Mouse (Mus musculus): Measurements from ENCODE around the gene Meis1.

Meis1 gene

GRCm38 (mm10) chr11:19014441-19015161, 4.2 kb downstream of the Meis1 start:
- peak; percentile 14 for DNase-seq

DNA sequence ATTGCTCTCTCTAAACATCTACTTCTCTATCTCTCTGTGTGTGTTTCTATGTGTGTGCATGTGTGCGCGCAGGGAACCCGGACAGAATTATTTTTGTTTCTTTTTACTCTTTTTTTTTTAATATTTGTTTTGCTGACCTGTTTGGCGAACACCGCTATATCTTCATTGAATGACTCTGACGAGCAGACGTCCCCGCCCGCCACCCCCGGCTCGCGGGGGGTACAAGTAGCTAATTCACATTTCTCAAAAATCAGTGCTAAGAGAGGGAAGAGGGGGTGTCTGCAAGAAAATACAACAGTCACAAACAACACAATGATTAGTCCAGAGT, 4.7 kb downstream of the Meis1 start:
- DNase-seq = no peak

GRCm38 (mm10) chr11:19013141-19014112, 5.4 kb downstream of the Meis1 start:
- DNase-seq = no peak

DNA sequence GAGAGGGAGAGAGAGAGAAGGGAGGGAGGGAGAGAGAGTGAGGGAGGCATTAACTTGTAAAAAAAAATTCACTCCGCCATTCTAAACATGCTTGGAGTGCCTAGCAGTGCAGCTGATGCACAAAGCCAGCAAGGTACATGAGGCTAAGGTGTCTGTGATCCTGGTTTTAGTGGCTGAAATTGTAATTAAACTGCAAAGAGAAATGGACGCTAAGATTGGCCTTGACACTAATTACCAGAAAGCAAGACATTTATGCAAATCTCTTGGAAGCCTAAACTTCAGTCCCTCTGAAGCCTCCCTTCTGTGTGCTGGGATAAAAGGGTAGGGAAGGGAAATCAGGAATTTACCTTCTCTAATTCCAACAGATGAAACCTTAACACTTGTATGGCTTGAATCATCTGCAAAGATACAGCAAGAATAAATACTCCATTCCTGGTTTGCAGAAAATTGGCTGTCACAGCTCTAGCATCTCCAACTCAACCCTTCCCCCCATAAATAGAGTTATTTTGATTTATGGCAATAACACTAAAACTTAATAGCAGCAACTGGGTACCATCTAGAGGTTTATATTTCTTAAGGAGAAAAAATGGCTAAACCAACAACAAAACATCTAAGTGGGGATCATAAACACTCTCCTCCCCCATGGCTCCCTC, 6.2 kb downstream of the Meis1 start:
- DNase-seq = no peak

DNA sequence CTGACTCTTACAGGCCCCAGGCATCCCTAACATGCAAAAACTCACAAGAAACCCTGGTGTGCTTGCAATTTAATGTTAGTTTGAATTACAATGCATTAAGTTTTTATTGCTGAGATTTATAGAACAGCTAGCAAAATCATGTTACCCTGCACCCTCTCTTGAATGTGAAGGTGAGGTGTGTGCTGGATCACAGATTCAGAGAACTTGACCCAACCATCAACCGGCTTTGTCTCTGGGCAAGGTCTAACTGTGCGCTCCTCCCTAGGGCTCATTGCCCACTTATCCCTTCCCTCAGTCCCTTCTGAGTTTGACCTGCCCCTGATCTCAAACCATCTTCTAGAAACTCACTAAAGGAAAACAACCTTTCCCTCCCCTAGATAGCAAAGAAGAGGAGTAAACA, 6.8 kb downstream of the Meis1 start:
- no peak for DNase-seq

- DNase-seq = no peak
These were observed 7.5 kb downstream of the Meis1 start for GRCm38 (mm10) chr11:19011108-19011805.

GRCm38 (mm10) chr11:19010396-19010811, 8.4 kb downstream of the Meis1 start:
- DNase-seq = no peak

DNA sequence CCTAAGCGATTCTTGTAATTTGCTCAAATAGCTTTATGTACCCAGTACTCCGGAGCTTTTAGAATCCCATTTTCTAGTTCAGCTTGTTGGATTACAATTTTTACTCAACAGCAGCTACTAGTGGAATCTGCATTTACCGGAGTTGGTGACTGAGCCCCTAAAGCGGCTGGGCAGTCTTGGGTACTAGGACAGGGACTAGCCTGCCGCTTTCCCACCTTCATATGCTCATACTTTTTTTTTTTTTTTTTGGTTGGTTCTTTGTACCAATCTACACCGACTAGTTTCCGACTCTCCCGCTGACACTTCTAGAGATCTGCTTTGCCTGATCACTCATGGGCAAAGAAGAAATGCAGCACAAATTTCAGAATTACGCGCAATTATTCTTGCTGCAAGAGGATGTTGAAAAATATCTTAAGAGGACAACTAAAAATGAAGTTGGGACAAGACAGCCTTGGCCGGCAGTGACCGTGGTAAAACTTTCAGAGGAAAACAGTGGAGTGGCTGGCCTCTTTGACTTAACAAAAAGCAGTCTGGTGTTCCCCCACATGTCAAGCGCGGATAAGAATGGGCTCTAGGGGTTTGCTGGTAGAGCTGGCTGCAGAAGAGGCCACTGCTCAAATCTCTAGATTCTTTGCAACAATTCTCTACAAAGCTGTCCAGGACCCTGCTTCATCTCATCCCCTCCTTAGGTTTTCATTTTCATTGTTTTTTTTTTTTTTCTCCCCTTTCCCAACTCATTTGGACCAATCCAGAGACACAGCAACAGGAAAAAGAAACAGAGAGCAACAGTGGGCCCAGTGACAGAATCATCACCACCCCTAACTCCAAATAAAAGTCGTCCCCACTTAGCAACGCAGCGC, 9.0 kb downstream of the Meis1 start:
- DNase-seq = no peak

DNA sequence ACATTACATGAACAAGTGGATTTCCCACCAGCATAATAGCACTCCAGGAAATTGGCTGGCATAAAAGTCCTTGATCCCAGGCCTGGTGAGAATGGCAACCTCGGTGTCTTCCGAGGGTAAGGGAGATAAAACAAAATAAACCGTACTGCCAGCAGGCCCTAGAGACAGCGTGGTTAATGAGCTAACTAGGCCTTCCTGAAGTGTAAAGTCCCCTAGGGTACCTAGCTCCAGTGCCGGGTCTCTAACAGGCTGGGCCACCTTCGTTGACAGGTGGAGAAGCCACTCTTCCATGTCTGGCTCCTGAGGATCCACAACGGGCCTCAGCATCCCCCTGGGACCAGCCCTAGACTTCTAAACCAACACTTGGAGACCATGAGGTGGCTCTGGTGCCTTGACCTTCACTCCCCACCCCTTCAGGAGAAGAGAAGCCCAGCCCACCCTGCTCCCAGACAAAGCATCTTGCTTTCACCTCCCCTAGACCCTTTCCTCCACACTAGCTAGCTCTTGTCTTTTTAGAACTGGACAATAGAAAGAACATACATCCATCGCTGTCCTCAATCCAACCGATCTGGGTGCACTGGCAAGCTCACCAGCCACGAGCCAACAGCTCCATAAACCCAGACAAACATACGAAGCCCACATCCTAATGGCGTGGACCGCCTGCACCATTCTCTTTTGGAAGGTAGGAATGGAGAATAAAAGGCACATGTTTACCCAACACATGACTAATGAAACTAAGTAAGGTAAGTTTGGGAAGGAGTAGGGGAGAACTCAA, 10.0 kb downstream of the Meis1 start:
- DNase-seq = no peak

DNA sequence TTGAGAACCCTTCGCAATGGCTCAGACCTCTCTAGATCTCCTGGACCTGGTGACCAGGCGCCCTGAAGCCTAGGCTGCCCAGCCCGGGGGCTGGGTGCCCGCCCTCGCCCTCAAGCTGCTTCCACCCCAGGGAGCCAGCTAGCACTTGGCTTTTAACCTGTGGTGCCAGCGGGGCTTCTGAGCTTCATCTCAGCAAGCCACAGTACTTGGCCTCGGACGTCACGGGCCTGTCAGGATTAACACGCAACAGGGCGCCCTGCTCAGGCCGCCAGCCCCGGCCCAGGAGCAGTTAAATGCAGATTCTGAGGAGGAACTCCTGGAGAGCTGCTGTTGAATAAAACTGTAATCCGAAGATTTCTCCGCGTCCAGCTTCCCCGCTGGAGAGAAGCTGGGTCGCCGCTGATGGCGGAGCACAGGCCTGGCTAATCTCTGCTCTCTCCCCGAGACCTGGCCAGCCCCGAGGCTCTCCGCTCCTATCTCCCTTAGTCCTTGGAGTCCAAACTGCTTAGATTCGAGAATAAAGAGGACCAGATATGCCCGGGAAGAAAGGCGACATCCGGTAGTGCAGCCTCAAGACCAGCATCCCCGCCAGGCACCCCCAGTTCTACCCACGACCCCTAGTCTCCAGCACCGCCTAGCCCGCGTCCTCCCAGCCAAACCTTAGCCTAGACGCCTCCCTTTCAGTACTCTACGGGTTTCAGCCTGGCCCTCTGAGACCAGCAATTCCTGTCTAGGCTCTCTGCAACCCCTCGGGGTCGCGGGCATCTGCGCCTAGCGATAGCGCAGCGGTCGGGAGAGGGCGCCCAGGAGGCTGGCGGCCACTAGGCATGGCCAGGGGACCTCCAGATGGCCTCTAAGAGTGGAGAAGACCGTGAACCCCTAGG, 11.0 kb downstream of the Meis1 start:
- no peak for DNase-seq

GRCm38 (mm10) chr11:19007068-19007467, 11.7 kb downstream of the Meis1 start:
- DNase-seq = no peak

- DNase-seq = no peak
These were observed 12.7 kb downstream of the Meis1 start for GRCm38 (mm10) chr11:19005913-19006693.

DNA sequence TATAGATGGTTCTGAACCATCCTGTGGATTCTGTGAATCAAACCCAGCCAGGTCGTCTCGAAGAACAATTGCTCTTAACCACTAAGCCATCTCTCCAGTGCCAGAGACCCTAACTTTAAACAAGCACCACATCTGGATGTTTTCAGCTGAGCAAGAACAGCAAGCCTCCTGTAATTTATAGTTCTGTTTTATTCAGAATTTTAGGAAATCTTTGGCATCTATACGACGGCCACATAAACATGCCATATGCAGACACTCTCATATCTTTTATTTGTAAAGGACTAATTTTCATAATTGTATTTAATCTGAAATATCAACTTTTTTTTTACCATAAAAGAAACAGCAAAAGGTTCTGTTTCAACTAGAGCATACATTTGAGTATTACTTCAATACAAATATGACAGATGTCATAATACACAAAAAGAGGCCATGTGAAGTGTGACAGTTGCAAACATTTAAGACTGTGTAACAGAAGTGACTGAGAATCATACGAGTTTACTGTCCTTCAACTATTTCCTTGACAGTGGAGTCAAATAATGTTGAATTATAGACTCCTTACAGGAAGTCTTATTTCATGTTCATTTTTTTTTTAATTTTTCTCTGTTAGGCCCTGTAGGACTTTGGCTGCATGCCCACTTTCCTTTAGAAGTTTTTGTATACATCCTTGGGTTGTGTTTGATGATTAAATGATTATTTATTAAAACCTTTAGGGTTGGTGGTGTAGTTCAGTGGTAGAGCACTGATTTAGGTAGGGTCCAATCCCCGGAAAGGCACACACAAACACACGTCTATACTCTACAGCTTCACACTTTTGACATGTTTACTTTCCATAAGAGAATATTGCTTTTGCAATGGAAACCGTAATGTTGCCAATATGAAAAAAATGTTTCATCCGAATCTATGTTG, 13.5 kb downstream of the Meis1 start:
- DNase-seq = no peak

DNA sequence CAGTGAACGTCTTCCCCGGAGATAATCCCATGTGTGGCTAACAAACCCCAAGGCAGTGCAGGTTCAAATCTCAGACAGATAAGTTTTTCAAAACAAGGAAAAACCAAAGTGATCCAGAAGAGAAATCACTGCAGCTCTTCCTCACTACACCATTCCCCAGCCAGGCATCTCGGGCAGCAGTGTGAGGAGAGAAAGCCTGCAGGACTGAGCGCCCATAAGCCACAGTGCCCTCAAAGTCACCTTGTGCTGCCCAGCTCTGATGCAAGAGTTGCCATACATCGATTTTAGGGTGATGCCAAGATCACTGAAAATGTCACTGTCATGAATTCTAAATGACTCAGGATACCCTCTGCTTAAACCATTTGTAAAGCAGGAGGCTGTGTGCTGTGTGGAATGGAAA, 15.7 kb downstream of the Meis1 start:
- no peak for DNase-seq

GRCm38 (mm10) chr11:18996767-18997166, 22.0 kb downstream of the Meis1 start:
- DNase-seq = no peak

DNA sequence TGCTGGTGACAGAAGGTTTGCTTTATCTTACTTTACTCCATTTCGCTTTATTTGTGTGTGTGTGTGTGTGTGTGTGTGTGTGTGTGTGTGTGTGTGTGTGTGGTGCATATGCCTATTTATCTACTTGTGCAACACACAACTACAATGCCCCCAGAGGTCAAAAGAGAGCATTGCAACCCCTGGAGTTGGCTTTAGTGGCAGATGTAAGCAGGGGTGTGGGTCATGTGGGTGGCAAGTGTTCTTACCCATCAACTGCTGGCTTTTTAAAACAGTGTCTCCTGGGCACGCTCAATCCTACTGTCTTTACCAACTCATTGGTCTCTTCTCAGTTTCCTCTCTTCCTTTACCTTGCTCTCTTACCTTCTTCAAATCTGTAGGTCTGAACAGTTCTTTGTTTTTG, 22.5 kb downstream of the Meis1 start:
- no peak for DNase-seq

GRCm38 (mm10) chr11:18992796-18993195, 26.0 kb downstream of the Meis1 start:
- DNase-seq = no peak

DNA sequence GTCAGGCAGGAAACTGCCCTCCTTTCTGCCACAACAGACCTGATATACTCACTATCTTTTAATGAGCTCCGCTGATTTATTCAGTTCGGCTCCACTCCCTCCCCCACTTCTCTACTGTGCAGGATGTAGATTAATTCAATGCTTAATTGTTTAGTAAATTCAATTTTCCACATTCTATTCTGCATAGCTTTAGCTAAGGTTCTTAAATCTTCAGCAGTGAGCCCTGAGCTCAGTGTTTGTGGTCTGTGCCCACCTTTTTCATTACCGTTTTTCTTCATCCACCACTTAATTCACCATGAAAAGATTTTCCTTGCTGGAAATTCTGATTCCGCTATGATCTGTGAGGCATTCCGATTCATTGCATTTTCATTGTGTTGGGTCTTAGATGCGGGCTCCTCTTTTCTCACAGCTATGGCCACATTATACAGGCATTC, 28.5 kb downstream of the Meis1 start:
- no peak for DNase-seq
